Mouse (Mus musculus) right cerebral cortex, adult 2 months (tissue): ENCODE data around the gene Tdp1.

Source experiments
- DNase-seq, 2 experiments: peaks; one replicate each; pipeline ENCODE4 v3.0.0; 2021 to 2022; ENCODE audit warnings: low spot score in 2 of 2

The Tdp1 gene

DNA sequence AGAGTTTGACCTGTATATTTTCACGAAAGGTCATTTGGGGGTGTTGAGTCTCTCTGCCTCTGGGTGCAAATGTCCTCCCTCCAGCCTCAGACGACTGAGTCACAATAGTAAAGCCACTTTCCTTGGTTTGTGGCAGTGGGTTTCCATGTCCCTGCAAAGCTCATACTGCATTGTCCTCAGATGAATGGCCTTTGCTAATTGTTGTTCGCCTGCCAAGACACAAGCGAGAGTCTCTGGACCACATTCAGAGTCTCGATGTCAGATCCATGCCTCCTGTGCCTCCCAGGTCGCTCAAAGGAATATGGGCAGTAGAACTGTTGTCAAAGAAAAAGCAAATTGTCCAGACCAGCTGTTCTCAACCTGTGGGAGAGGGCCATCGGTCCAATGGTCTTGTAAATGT is 116.1 kb downstream of the Tdp1 start:
- no peak for DNase-seq

GRCm38 (mm10) chr12:100001246-100001645 is 116.9 kb downstream of the Tdp1 start:
- no peak for DNase-seq

- DNase-seq, result no peak
These were observed 117.6 kb downstream of the Tdp1 start for GRCm38 (mm10) chr12:100001910-100002309.

GRCm38 (mm10) chr12:100002914-100003587 is 118.7 kb downstream of the Tdp1 start:
- no peak for DNase-seq
